Mouse (Mus musculus) cerebellum, postnatal 10 days (tissue): ENCODE results near the gene Tst.

Experiments used
- DNase-seq, 2 experiments: peaks; one replicate each; pipeline ENCODE4 v3.0.0; 2021; ENCODE audit warnings: mixed read lengths in 2 of 2

Gene Tst

DNA sequence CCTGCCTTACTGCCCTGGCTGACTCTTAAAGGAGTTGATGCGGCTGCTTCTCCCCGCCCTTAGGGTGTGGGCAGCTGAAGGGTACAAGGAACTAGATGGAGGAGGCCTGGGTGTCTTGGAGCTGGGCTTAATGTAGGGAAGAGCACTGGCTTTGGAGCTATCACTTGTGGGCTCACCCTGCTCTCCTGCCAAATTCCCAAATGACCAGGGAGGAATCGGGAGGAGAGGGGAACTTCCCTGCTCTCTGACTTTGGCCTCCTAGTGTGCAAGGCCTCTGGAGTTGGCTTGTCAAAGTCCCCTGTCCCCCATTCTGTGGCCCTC, 23.4 kb upstream of the Tst start:
- no peak for DNase-seq

DNA sequence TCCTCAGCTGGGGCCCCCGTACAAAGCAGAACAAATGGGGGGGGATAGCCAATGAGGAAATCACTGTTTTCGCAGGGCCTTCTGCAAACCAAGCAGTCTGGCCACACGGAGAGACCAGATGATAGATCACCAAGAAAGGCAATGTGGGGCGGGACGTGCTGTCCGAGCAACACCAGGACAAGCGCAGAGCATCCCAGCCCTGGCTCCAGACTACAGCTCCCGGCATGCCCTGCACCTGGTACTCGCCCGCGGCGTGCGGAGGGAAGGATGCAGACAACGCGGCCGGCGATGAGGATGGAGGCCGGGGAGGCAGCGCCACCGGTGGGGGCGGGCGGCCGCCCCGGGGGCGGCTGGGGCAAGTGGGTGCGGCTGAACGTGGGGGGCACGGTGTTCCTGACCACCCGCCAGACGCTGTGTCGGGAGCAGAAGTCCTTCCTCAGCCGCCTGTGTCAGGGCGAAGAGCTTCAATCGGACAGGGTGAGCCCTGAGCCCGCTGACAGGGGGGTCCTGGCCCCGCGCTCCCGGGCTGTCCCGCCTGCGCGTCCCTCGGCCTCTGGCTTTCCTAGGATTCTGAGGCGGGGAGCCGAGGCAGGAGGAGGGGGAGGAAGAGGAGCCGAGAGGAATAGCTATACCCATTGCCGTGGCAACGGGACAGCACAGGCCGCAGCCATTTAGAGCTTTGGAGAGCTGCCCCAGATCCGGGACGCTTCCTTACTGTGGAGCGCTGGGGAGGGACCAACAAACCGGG, 22.9 kb upstream of the Tst start, which contains the start of gene Kctd17:
TSS of gene Kctd17 (plus strand) at position 174 of the 748 bp plus-strand sequence.
- peak; percentile 87 to 90 for DNase-seq

DNA sequence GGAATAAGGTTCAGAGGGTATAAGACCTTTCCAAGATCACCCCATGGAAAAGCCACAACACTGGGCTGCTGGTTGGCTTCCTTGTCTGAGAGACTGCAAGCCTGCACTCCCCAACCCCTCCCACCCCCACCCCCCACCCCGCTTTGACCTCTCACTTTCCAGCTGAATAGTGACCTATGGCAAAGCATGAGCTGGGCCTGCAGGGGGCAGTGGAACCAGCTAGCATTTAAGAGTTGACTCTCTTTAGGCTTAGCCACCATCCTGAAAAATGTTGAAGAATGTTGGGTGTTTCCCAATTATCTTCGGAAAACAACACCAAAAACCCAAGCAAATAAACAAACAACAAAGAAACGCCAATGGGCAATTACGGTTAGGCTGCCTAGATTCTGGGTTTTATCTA, 19.5 kb upstream of the Tst start:
- peak in 1 of 2 experiments; percentile 10 for DNase-seq

DNA sequence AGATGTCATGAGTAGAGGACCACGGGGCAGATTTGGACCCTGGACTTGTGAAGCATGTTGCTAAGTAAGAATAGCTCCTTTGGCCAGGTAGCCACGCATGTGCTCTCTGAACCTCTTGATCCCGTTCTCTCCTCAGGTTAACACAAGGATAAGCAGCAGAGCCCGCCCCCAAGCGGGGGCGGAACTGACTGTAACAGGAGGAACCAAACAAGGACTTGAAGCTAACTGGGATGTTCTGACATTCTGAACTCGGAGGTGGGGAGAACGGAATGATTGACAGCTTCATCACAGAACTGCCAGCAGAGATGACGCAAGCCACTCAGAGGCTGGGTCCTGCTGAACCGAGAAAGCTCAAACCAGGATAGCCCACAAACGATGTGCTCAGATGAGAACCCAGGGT, 18.8 kb upstream of the Tst start:
- no peak for DNase-seq

DNA sequence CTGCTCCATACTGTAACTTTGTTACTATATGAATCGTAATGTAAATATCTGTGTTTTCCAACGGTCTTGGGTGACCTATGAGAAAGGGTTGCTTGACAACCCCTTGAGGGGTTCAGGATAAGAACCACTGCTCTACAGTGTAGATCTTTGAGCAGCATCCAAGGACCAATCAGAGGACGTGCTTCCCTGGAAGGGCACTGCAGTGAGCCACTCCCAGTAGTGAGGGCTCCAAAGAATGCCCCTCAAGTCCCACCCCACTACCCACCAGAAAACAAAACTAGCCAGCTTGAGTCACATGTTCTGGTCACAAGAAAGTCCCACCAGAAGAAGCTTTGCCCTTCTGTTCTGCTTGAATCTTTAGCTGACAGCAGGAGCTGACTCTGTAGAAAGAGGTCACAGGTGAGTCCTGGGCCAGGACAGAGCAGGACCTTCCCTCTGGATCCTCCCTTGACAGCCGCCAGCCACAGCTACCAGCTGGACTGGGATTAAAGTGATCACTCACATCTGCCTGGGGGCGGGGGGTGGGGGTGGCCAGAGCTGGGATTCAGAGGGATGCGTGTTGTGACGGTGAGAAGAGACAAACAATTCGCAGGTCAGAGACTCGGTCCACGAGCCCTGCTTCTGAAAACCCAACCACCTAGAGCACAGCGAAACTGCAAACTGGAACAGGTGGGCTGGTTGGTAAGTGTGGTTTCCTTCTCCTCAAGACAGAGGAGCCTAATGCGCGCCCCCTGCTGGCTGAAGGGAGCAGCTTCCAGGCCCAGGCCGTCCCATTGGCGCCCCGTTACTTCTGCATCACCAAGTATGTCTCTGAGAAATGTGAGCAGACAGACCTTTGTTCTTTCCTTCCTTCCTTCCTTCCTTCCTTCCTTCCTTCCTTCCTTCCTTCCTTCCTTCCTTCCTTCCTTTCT, 16.6 kb upstream of the Tst start:
- peak; percentile 94 to 96 for DNase-seq

DNA sequence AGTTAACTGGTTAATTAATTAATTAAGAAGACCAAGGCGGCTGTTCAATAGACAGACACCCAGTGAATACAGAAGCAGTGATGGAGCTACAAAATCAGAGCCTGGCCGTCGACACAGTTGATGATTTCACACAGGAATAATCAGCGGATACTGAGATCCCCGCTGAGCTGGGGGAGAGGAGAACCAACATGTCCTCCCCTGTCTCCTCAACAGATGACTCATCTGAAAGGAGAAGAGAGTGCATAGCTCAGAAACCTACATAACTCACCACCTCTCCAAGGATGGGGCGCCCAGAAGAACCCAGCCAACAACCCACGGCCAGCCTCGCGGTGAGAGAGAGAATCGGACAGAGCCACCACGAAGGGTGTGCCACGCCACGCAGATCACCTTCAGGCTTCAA, 14.7 kb upstream of the Tst start:
- DNase-seq = no peak

DNA sequence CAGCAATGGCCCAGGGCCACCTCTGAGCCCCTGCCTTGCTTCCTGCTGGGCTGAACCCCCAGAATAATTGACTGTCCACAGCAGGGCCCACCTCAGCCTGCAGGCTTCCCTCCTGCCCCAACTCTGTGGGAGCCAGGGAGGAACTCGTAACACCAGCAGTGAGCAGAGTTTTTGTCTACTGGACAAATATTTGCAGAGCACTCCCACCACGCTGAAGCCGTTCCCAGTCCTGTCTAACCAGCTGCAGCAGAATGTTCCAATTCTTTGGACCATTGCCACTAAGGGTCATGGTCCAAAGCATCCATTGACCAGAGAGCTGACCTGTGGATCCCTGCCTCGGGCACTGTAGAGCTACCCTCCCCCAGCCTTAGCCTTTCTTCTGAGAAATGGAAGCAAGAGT, 11.2 kb upstream of the Tst start:
- no peak for DNase-seq

DNA sequence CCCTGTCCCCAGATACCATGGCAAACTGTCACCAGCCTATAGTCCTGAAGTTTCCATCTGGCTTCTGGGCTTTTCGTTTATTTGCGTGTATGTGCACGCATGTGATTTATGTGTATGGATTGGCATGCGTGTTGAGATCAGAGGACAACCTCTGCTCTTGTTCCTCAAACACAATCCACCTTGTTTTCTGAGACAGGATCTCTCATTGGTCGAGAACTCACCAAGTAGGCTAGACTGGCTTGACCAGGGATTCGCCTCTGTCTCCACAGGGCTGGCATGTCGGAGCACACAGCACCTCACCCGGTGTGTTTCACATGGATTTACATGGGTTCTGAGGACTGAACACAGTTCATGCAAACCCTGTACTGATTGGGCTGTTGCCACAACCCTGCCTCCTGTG, 8.4 kb upstream of the Tst start:
- no peak for DNase-seq

DNA sequence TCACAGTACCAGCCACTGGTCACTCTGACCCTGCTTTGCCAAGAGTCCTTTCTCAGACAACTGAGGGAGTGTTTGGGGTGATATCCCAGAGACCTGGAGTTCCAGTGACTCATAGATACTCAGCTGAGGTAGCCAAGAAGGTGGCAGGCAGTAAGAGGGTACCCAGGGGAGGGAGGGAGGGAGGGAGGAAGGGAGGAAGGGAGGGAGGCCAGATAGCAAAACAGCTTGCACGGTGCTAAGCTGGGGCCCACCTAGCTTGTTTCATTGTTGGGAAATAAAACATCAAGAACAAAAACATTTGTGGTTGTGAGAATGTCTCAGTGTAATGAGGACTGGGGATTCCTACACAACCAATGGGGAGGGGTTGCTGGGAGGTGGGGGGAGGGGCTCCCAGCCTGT, 8.0 kb upstream of the Tst start:
- DNase-seq = no peak

DNA sequence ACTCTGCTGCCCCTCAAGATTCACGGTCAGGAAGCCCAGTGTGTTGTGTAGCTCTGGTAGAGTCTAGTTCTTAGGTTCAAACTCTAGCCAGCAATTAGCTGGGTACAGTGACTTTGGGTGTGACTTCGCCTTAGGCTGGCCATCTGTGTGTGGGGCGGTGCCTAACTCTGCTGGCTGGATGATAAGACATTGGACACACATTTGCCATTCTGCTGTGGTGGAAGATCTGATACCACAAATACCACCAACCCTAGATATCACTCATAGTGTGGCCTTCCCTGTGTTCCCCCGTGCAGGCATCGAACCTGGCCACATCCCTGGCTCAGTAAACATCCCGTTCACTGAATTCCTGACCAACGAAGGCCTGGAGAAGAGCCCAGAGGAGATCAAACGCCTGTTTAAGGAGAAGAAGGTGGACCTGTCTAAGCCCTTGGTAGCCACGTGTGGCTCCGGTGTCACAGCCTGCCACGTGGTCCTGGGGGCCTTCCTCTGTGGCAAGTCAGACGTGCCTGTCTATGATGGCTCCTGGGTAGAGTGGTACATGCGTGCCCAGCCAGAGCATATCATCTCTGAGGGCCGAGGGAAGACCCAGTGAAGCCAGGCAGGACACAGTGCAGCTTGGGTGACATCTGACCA, 7.5 kb upstream of the Tst start:
- no peak for DNase-seq

DNA sequence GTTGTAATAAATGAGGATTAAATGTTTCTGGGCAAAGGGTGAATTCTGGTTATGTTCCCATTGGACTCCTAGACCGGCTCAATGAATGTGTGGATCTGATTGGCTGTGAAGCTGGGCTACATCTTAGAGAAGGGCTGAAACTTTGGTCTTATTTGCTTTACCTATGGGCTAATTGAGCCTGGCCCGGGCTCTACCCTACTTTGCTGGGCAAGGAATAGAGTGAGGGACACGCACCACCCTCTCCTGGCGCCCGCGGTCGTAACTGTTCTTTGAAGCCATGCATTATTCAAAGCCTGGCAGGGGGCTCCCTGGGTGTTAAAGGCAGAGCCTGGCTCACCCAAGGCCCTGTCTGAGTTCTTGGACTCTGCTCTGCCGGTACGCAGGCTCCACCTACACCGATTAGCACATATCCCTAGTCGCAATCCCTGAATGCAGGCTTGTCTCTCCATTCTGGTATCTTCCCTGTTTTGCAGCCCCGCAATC, 3.9 kb upstream of the Tst start:
- DNase-seq = no peak

DNA sequence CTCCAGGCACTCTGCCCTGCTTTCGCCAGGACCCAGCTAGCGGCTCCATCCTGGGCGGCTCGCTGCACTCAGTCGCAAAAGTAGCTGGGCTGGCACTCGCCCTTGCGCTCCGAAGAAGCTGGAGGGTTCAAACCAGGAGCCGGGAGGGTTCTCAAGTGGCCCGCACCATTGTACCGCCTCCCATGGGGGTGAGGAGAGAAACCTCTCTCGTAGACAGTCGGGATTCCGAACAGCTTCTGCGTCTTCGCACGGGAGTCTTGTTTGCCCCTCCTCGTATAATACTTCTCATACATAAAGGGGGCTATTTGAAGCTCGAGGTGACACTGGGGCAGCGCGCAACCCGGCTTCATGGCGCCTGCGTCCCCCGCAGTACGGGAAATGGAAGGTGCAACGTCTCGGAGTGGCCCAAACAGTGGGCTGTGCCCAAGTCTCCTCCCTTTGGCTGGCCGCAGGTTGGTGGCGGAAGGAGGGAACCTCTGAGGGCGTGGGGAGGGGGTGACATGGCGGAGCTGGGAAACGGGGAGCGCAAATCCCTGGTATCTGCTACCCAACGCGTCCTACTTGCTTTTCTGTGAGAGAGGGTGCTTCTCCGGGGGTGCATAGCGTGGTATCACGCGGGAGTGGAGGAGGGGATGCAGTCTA, 707 bp upstream of the Tst start, which contains the start of gene Mpst:
TSS of gene Mpst (plus strand) at position 124 of the 642 bp plus-strand sequence.
- DNase-seq = peak; percentile 94 to 95

DNA sequence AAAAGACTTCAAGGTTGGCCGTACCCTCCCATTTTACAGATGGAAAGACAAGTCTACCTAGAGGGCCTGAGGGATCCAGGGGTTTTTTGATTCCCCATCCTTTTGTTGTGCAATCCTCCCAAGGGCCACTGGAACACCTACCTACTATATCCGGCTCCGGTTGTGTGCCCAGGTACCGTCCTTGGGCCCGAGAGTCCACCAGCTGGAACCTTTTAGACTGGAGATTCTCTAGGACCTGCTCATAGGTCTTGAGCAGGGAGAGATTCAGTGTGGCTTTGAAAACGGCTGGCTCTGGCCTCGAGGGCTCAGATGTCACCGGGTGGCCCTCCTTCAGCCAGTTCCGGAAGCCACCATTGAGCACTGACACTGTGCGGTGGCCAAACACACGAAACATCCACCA, 609 bp downstream of the Tst start:
- no peak for DNase-seq

DNA sequence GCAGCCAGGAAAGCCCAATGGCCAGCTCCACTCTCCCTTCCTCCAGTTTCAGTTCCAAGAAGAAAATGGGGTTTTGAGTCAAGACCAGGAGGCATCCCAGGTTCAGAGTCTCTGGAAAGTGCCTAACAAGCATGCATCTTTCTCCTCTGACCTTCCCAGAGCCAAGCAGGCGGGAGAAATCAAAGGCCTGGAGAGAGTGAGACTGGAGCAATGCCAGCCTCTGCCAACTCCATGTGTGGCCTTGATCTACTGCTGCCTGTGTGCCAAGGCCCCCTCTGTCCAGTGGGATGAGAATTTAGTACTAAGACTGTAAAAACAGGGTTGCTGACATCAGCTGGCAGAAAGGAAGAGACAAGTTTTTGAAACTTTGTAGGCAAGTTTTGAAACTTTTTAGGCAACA, 1.8 kb downstream of the Tst start:
- peak; percentile 80 to 89 for DNase-seq

DNA sequence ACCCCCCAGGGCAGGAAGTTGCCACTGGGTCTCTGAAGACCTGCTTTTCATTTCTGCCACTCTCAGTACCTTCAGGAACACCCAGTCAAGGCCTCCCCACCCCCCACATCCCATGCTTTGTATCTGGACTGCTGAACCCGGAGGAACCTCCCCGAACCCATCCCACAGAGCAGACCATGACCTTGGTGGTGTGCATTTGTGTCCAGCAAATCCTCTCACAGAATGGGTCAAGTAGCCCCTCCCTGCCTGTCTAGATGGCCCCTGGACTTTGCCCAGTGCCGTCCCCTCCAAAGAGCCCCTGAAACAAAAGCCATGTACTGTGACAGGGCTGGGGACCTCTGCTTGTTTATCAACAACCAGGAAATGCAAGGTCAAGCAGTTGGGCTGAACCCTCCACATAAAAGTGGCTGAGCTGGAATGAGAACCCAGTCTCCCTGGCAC, 2.4 kb downstream of the Tst start:
- DNase-seq = peak in 1 of 2 experiments; percentile 44

DNA sequence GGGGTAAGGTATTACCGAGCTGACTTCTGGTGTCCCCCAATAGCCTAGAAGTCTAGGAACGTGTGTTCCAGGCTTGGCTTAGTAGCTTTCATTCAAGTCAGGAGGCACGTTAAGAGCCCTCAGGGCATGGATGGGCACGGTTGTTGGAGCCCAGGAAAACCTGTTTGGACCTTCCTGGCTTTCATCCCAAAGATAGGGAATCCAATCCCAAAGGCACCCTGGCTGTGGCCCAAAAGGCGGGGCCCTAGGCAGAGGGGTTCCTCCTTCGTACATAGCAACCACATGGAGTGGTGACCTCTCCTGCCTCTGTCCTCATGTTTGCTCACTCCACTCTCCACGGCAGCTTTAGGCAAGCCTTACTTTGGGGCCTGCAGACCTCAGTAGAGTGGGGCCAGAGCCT, 3.3 kb downstream of the Tst start:
- peak; percentile 61 to 63 for DNase-seq

DNA sequence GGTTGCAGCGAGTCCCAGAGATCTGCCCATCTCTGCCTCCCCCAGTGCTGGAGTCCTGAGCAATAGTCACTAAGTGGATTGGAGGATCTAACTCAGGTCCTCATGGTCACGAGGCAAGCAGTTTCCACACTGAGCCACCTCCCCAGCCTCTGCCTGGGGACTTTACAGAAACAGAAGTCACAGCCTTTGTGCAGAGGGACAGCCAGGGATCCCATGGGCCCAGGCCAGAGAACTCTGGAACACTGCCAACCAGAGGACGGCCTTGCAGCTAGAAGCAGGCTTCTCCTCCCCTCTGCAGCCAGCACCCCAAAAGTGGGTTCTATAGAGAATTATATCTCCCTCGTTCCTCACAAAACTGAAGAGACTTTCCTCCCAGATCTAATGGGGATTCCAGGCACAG, 3.8 kb downstream of the Tst start:
- DNase-seq = peak; percentile 83 to 84

DNA sequence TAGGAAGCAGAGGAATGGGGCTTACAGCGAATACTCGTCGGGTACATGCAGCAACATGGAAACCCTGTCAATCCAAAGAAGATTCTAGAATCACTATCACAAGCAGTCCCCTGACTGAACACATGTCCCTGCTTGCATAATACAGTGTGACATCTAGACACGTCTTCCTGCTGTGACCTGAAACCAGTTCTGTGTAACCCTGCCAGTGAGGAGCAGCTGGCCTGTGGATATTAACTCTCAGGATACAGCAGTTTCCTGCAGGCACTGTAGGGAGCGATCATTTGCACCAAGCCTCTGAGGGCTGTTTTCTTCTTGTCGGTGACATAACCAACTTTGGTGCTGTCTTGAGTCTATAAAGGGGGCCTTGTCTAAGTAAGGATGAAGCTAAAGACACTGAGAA, 4.4 kb downstream of the Tst start:
- peak; percentile 69 to 72 for DNase-seq

DNA sequence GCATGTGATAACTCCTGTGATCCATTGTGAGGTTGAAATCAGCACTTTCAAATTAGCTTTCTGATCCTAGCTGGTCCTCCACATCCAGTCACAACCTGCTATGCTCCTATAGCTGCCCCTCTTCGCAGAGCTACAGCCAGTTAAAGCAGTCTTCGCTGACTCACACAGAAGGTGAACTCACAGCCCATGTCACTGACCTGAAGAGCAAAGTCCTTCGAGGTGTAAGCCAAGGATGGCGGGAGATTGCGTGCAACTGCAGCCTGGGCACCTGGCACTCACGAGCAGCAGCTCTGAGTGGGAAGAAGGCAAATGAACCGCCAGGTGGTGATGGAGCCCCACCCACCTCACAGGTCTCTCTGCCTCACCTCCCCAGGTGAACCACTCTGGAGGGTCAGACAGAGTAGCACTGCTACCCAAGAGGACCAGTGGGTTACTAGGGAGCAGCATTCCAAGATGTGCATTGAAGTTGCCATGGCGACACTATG, 10.2 kb downstream of the Tst start, which contains the start of gene Tex33:
TSS of gene Tex33 (minus strand) at position 435 of the 485 bp plus-strand sequence.
- DNase-seq = no peak

DNA sequence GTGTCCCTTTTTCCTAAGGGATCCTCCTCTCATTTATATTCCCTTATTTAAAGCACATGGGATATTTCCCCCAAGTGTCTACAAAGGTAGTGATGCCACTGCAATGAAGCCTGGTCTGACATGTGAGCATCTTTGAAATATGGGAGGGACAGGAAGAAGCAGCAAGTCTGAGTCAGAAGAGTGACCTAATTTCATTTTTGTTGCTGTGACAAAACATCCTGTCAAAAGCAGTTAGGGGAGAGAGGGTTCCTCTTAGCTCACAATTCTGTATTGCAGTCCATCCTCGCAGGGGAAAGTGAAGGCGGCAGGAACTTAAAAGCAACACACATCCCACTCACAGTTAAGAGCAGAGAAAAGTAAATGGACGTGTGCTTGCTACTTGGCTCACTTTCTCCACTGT, 14.9 kb downstream of the Tst start:
- DNase-seq = no peak

DNA sequence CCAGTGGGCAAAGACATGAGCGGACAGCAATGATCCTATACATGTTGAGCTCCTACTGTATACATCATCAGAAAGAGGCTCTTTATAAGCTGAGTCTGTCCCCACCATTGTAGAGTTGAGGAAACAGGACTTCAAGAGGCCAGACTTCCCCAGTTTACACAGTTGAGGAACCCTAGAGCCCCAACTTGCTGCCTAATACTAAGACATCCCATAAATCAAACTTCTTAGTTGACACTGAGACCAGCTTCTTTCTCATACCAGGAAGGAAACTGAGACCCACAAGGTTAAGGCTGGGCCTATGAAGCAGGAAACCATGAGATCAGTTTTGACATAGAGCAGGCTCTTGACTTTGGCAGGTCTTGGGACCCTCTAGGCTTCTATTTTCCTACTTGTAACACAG, 20.1 kb downstream of the Tst start:
- no peak for DNase-seq
